Mouse (Mus musculus): ENCODE measurements around the gene Capza3. TPM values are rescaled to one million over a fixed set of nuclear protein-coding genes. Genes with fewer than 3 reads are reported as not detected.

Capza3 gene
- not detected for polyA plus RNA-seq (2014; fragmentation: Illumina TruSeq; extraction: RNeasy Lipid Tissue Mini Kit (QIAGEN cat#74804); ENCODE audit: low read depth, low replicate concordance)

DNA sequence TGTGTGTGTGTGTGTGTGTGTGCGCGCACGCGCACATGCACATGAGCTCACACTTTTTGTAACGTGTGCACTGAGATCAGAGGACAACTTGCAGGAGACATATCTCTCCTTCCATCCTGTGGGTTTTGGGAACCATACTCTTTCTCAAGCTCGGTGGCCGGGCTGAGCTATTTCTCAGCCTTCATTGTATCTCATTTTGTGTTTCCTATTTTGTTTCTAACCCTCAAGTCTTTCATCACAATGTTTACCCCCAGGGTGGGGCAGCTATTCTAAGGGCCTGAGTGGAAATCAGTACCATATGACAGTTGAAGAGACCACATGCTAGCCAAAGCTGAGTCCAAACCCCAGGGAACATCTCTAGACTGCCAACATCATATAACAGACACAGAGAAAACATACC, at the start of gene Capza3:
TSS of gene Capza3 (plus strand) at position 301 of the 400 bp plus-strand sequence.

DNA sequence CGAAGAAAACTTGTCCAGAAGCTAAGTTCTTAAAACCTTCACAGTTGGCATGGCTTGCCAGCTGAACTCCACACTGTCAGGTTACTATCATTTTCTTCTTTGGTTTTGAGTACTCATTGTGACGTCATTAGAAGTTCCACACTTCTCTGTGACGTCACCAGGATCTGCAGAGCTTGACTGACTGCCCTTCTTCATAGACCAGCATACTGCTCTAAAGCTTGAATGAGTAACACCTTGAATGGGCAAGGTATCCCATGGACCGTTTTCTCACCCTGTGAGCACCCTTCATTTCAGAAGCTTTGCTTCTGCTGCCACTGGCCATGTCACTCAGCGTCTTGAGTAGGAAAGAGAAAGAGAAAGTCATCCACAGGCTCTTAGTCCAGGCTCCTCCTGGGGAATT, 305 bp downstream of the Capza3 start, which contains the start of gene Plcz1:
TSS of gene Plcz1 (minus strand) at position 101 of the 400 bp plus-strand sequence.

Other genes with a start within 250 kb of the Capza3 start
- 0.19 TPM for gene Plcz1, start 205 bp downstream of the Capza3 start, polyA plus RNA-seq (2014; fragmentation: Illumina TruSeq; extraction: RNeasy Lipid Tissue Mini Kit (QIAGEN cat#74804); ENCODE audit: low read depth, low replicate concordance)